Mouse (Mus musculus) stomach, embryonic 14.5 days (tissue): Measurements from ENCODE around the gene Olfr573-ps1. TPM values are rescaled to one million over a fixed set of nuclear protein-coding genes. Genes with fewer than 3 reads are reported as not detected.

Source experiments
- ATAC-seq: fragments of 200-750 bp; cut with Nextera tagmentation; 2 replicates; pipeline ENCODE4 v1.8.0; 2017; ENCODE audit warnings: low read depth, moderate TSS enrichment; ENCODE audit not compliant: insufficient number of reproducible peaks, insufficient read depth, low FRiP score
- H3K27ac ChIP-seq: fragments of 300-500 bp; sonication (generic); 2 replicates; pipeline ENCODE4 v1.5.1; 2014; ENCODE audit warnings: mild to moderate bottlenecking, low read length, moderate library complexity, mixed read lengths
- H3K27me3 ChIP-seq: fragments of 300-500 bp; sonication (generic); 2 replicates; pipeline ENCODE4 v1.6.1; 2014; ENCODE audit warnings: low read length, control low read depth, mixed read lengths; ENCODE audit not compliant: control insufficient read depth, insufficient read depth
- H3K36me3 ChIP-seq: fragments of 300-500 bp; sonication (generic); 2 replicates; pipeline ENCODE4 v1.6.1; 2014; ENCODE audit warnings: mild to moderate bottlenecking, control low read depth, low read length, moderate library complexity, mixed read lengths; ENCODE audit not compliant: control insufficient read depth, insufficient read depth
- H3K4me1 ChIP-seq: fragments of 300-500 bp; sonication (generic); 2 replicates; pipeline ENCODE4 v1.6.1; 2014; ENCODE audit warnings: low read length, control low read depth, mixed read lengths; ENCODE audit not compliant: control insufficient read depth, insufficient read depth
- H3K4me2 ChIP-seq: fragments of 300-500 bp; sonication (generic); replicated peaks from 2 replicates; pipeline ENCODE4 v1.6.1; 2014; ENCODE audit warnings: low read depth, low read length, control low read depth
- H3K4me3 ChIP-seq: fragments of 300-500 bp; sonication (generic); 2 replicates; pipeline ENCODE4 v1.5.1; 2014; ENCODE audit warnings: low read depth, low read length, control low read depth
- H3K9ac ChIP-seq: fragments of 300-500 bp; sonication (generic); replicated peaks from 2 replicates; pipeline ENCODE4 v1.6.1; 2014; ENCODE audit warnings: low read depth, mild to moderate bottlenecking, control low read depth, low read length, moderate library complexity, mixed read lengths
- H3K9me3 ChIP-seq: fragments of 300-500 bp; sonication (generic); 2 replicates; pipeline ENCODE4 v1.6.1; 2016; ENCODE audit warnings: low read depth, low read length, control low read depth; ENCODE audit not compliant: control insufficient read depth
- WGBS: fragments of 180-500 bp; shearing (Covaris S2); extraction: QIAGEN DNeasy Blood & Tissue Kit; methylation state at CpG from one replicate; pipeline ENCODE4 v1.1.7; 2014; 5-methylcytosine and 5-hydroxymethylcytosine counted together
- polyA plus RNA-seq: library from polyadenylated mRNA; unstranded; fragments of >200 nt; fragmentation: Nextera tagmentation; extraction: Ambion mirVana; gene quantifications from 2 replicates; pipeline ENCODE4 v1.2.1, GENCODE M21; 2014

Gene Olfr573-ps1
- not detected in 2 replicates for polyA plus RNA-seq

- Histone ChIP-seq H3K9me3 (no peaks in the 10 kb centered on the region), H3K36me3 (no peaks in the 10 kb centered on the region), H3K27ac (no peak within 1 kb of the TSS), H3K4me3 (no peak within 1 kb of the TSS), H3K4me2 (no peak within 1 kb of the TSS), H3K4me1 (no peaks in the 10 kb centered on the region), H3K27me3 (no peaks in the 10 kb centered on the region), H3K9ac (no peak within 1 kb of the TSS)
- no peak for ATAC-seq
- 83% methylated on average over 2 of the region's 2 CpGs for WGBS
Measured at GRCm38 (mm10) chr7:102942475-102942874, at the start of gene Olfr573-ps1. Gene Olfr573-ps1 (minus strand): TSS chr7:102942575.

- Histone ChIP-seq H3K4me3 (no peak within 1 kb of the TSS), H3K36me3 (no peaks in the 10 kb centered on the region), H3K4me2 (no peak within 1 kb of the TSS), H3K27ac (no peak within 1 kb of the TSS), H3K4me1 (no peaks in the 10 kb centered on the region), H3K9ac (no peak within 1 kb of the TSS), H3K27me3 (no peaks in the 10 kb centered on the region), H3K9me3 (no peaks in the 10 kb centered on the region)
- 59% methylated on average over 3 of the region's 3 CpGs for WGBS
- no peak for ATAC-seq
Measured at GRCm38 (mm10) chr7:102989224-102989623, 46.8 kb upstream of the Olfr573-ps1 start, which contains the start of gene Olfr578. Gene Olfr578 (minus strand): TSS chr7:102989324.

- ATAC-seq: no peak
- Histone ChIP-seq H3K36me3 (no peaks in the 10 kb centered on the region), H3K9me3 (no peaks in the 10 kb centered on the region), H3K4me1 (no peaks in the 10 kb centered on the region), H3K4me3 (no peak within 1 kb of the TSS), H3K9ac (no peak within 1 kb of the TSS), H3K27me3 (no peaks in the 10 kb centered on the region), H3K27ac (no peak within 1 kb of the TSS), H3K4me2 (no peak within 1 kb of the TSS)
- WGBS: 82% methylated on average over 2 of the region's 2 CpGs
Measured at GRCm38 (mm10) chr7:102975843-102976242, 33.5 kb upstream of the Olfr573-ps1 start, which contains the start of gene Olfr577. Gene Olfr577 (minus strand): TSS chr7:102975943.

GRCm38 (mm10) chr7:102974399-102974798 is 32.0 kb upstream of the Olfr573-ps1 start:
- WGBS: 54% methylated on average over 1 of the region's 1 CpGs
- H3K9me3 ChIP-seq: no peaks in the 10 kb centered on the region
- H3K9ac ChIP-seq: no peak overlapping the region
- ATAC-seq: no peak
- H3K36me3 ChIP-seq: no peaks in the 10 kb centered on the region
- H3K4me2 ChIP-seq: no peak overlapping the region
- no peaks in the 10 kb centered on the region for H3K27me3 ChIP-seq
- no peak overlapping the region for H3K27ac ChIP-seq
- H3K4me3 ChIP-seq: no peak overlapping the region
- no peaks in the 10 kb centered on the region for H3K4me1 ChIP-seq

- no peak within 1 kb of the TSS for H3K27ac ChIP-seq
- no peaks in the 10 kb centered on the region for H3K36me3 ChIP-seq
- no peak for ATAC-seq
- WGBS: 22% methylated on average over 2 of the region's 2 CpGs
- no peak within 1 kb of the TSS for H3K9ac ChIP-seq
- no peaks in the 10 kb centered on the region for H3K27me3 ChIP-seq
- no peak within 1 kb of the TSS for H3K4me2 ChIP-seq
- no peak within 1 kb of the TSS for H3K4me3 ChIP-seq
- H3K4me1 ChIP-seq: no peaks in the 10 kb centered on the region
- no peaks in the 10 kb centered on the region for H3K9me3 ChIP-seq
Measured at GRCm38 (mm10) chr7:102962360-102962759, 20.0 kb upstream of the Olfr573-ps1 start, which contains the start of gene Olfr576. Gene Olfr576 (plus strand): TSS chr7:102962660.

GRCm38 (mm10) chr7:102958593-102958992 is 16.2 kb upstream of the Olfr573-ps1 start, which contains the start of gene Olfr575:
Gene Olfr575 (minus strand): TSS chr7:102958775.
- H3K9me3 ChIP-seq: no peaks in the 10 kb centered on the region
- H3K27me3 ChIP-seq: no peaks in the 10 kb centered on the region
- no peak for ATAC-seq
- no peak within 1 kb of the TSS for H3K4me2 ChIP-seq
- H3K36me3 ChIP-seq: no peaks in the 10 kb centered on the region
- no peak within 1 kb of the TSS for H3K9ac ChIP-seq
- H3K27ac ChIP-seq: no peak within 1 kb of the TSS
- WGBS: 33% methylated on average over 1 of the region's 1 CpGs
- H3K4me1 ChIP-seq: no peaks in the 10 kb centered on the region
- H3K4me3 ChIP-seq: no peak within 1 kb of the TSS

GRCm38 (mm10) chr7:102958137-102958536 is 15.8 kb upstream of the Olfr573-ps1 start:
- no peak overlapping the region for H3K9ac ChIP-seq
- no peak overlapping the region for H3K27ac ChIP-seq
- ATAC-seq: no peak
- no peak overlapping the region for H3K4me3 ChIP-seq
- H3K27me3 ChIP-seq: no peaks in the 10 kb centered on the region
- WGBS: 53% methylated on average over 3 of the region's 3 CpGs
- H3K4me1 ChIP-seq: no peaks in the 10 kb centered on the region
- H3K36me3 ChIP-seq: no peaks in the 10 kb centered on the region
- no peaks in the 10 kb centered on the region for H3K9me3 ChIP-seq
- no peak overlapping the region for H3K4me2 ChIP-seq

- Histone ChIP-seq H3K36me3 (no peaks in the 10 kb centered on the region), H3K4me2 (no peak overlapping the region), H3K4me1 (no peaks in the 10 kb centered on the region), H3K27ac (no peak overlapping the region), H3K9me3 (no peaks in the 10 kb centered on the region), H3K9ac (no peak overlapping the region), H3K4me3 (no peak overlapping the region), H3K27me3 (no peaks in the 10 kb centered on the region)
- 43% methylated on average over 1 of the region's 1 CpGs for WGBS
- ATAC-seq: no peak
Measured at GRCm38 (mm10) chr7:102950732-102951131, 8.4 kb upstream of the Olfr573-ps1 start.

- Histone ChIP-seq H3K27me3 (no peaks in the 10 kb centered on the region), H3K9me3 (no peaks in the 10 kb centered on the region), H3K4me2 (no peak within 1 kb of the TSS), H3K36me3 (no peaks in the 10 kb centered on the region), H3K27ac (no peak within 1 kb of the TSS), H3K4me1 (no peaks in the 10 kb centered on the region), H3K4me3 (no peak within 1 kb of the TSS), H3K9ac (no peak within 1 kb of the TSS)
- WGBS: 81% methylated on average over 1 of the region's 1 CpGs
- no peak for ATAC-seq
Measured at GRCm38 (mm10) chr7:102948167-102948566, 5.8 kb upstream of the Olfr573-ps1 start, which contains the start of gene Olfr574. Gene Olfr574 (plus strand): TSS chr7:102948467.
